Mouse (Mus musculus): ENCODE results near the gene Tnrc6c.

DNA sequence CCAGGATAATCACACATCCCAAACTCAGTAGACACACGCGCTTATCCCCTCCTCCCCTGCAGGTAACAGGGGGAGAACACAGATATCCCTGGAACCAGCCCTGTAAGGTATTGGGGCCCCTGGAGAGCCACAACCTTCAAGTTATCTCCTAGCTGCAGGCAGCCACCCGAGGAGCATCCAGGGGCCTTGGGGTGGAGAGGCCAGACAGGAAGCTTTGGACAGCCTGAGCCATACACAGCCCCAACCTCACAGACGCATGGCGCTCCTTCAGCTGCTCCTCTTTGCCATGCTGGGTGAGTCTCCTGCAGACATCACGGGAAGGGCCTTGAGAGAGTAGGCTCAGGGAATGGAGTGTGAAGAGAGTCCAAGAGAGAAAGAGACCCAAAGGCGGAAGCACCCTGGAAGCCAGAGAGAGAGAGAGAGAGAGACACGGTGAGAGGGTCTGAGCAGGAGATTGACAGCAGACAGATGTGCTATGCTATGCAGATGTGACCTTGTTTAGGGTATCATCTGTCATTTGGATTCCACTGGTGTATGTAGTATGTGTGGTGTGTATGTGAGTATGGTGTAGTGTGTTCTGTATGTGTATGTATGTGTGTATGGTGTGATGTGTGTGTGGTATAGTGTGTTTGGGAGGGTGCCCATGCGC, 143.5 kb downstream of the Tnrc6c start, which contains the start of gene 6030468B19Rik:
- no peak for TF ChIP-seq CTCF (conservative IDR thresholded peaks at IDR 0.05; ENCODE audit: insufficient read depth, insufficient read length, low read depth, low read length)
- no peak for TF ChIP-seq POLR2A (IDR thresholded peaks at IDR 0.05; ENCODE audit: low read depth, low read length)

All from kidney, adult 2 months (tissue).